Mouse (Mus musculus): ENCODE data around the gene Mgrn1.

DNA sequence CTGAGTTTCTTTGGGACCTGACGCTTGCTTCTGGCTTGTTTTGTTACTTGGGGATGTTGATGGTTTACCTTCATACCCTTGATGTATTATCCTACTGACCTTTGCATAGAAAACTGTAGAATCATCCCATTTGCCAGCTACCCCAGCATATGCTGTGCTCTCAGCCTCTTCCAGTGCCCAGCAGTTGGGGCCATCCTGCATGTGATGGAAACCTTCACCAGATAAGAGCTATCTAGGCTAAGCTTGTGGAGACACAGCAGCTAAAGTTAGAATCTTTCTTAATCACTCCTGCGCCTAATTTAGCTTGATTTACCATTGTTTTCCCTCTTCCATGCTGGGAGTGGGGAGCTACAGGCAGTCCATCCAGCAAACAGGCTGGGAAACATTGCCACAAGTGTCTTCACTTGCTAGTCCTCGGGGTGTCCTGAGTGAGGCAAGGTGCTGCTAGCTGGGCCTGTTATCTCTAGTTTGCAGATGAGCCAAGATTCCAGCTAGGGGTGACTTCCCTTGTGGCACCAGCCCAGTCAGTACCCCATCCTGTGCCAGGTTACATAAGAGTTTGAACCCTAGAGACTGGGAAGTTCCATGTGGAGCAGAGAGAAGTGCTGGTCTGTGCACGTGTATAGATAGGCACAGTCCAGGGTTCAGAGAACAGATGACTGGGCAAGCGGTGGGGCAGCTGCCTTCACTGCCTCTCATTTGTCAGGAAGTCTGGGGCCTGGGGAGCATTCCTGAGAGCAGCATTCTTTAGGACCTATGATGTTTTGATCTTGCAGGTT lies 10.4 kb downstream of the Mgrn1 start:
- TF ChIP-seq CTCF (IDR thresholded peaks at IDR 0.05; ENCODE audit: control insufficient read depth, insufficient read depth, low read length) (no peak), POLR2A (IDR thresholded peaks at IDR 0.05; ENCODE audit: borderline replicate concordance, control insufficient read depth, low read depth, low read length) (no peak)

Measured in bone marrow, adult 2 months (tissue).